Mouse (Mus musculus) thymus, postnatal 36 days (tissue): ENCODE measurements around the gene Gm5580.
"Not testable (repeated sequence)": the region's sequence is repeated elsewhere in the genome, so short reads cannot be mapped to it uniquely, and the experiment has no call there.

ENCODE experiments used
- DNase-seq, 2 experiments: peaks; one replicate each; pipeline ENCODE4 v3.0.0; 2022; ENCODE audit warnings: mixed read lengths in 2 of 2

Gm5580 gene

DNA sequence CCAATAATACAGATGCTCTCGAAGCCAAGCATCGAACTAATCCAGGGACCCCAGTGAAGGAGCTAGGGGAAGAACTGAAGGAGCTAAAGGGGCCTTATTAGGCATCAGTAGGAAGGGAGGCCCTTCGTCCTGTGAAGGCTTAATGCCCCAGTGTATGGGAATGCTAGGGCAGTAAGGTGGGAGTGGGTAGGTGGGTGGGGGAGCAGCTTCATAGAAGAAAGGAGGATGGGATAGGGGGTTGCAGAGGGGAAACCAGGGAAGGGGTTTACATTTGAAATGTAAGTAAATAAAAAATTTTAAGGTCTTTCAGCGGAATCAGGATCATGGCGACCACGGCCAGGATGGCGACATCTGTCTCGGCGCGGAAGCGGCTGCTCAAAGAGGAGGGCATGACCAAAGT, at the start of gene Gm5580:
Gene Gm5580, plus strand, starts transcription at position 301 of the 400 bp plus-strand sequence.
- DNase-seq, result not testable (repeated sequence)

DNA sequence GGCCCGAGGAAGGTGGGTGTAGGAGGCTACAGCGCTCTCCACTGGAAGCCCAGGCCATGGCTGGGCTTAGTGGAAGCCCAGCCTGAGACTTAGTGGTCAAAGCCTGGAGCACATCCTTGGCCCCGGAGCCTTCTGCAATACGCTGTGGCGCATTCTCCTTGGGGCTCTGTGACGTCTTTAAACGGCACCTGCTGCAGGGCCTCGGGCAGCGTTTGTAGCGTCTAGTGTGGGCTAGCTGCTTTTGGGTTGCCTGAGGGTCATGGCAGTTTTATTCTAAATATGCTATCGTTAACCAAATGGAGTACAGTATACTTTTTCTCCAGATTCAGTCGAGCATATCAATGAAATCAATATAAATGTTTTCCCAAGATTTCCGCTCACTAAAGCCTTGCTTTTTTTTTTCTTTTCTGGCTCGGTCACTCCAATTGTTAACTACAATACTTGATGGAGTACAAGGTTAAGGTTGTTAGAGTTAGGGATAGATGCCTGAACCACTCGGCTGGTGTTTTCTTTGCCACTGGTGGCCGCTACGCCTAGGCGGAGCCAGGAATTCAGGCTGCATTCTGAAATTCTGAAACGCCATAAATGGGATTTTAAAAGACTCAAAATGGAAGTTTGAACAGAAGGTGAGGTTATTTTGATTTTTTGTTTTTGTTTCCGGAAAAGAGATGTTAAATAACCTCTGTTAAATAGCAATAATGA, 44.5 kb upstream of the Gm5580 start, which contains the start of gene Olfr212:
Gene Olfr212, plus strand, starts transcription at position 215 of the 702 bp plus-strand sequence.
- DNase-seq, result not testable (repeated sequence)

DNA sequence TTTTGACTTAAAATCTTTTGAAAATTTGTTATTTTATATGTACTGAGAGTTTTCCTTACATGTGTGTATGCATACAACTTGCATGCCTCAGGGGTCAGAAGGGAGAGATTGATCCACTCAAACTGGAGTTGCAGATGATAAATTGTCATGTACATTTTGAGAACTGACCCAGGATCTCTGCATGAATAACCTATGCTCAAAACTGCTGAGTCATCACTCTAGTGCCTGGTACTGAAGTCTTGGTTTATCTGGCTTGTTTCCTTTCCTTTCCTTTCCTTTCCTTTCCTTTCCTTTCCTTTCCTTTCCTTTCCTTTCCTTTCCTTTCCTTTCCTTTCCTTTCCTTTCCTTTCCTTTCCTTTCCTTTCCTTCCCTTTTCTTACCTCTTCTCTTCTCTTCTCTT, 36.1 kb upstream of the Gm5580 start:
- no peak for DNase-seq

DNA sequence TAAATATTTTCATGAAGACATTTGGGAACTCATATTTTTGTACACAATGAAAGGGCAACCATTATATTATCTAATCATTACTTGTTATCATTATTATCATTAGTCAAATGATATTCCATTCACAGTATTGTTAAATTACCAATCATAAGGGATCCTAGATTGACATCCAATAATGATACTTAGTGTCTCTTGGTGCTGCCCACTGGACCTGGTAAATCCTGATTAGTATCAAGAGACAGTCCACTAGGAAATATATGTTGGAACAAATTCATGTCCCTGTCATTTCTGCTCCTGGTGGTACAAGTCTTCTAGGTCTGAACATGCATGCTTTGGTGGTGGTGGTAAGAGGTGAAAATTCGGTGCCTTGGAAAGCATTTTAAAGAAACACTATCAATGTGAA, 12.8 kb upstream of the Gm5580 start, which contains the start of gene Olfr213:
Gene Olfr213, plus strand, starts transcription at position 301 of the 400 bp plus-strand sequence.
- DNase-seq, result no peak

DNA sequence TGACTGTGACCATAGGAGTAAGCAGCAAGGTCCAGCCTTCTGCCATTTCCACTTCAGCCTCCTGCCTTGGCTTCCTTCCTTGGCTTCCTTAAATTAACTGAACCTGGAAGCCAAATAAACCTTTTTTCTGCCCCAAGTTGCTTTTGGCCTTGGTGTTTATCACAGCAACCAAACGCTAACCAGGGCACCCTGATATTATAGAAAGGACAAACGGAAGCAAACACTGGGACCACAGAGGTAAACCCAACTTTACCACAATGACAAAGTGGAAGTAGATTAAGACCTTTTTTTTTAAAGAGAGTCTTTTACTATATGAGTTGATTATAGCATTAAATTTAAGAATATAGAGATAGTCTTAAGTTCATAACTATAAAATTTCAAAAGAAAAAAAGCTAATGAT, 8.4 kb upstream of the Gm5580 start:
- DNase-seq, result no peak

DNA sequence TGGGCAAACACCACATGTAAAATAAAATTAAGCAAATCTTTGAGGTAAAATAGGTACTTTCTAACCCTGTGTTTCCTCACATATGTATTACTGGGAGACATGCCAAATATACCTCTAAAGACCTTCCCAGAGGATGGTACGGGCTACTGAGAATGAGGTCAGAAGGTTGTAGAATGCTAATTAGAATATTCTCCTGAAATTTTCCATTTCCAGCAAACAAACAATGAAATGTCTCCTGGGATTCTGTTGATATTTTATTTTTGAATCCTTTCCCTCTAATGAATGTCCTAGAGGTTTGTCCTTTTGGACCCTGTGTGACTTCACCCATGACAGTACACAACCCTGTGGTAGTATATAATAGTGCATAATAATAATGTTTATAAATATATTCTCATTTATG, 3.0 kb downstream of the Gm5580 start, which contains the start of gene Olfr214:
Gene Olfr214, plus strand, starts transcription at position 301 of the 400 bp plus-strand sequence.
- DNase-seq, result no peak

DNA sequence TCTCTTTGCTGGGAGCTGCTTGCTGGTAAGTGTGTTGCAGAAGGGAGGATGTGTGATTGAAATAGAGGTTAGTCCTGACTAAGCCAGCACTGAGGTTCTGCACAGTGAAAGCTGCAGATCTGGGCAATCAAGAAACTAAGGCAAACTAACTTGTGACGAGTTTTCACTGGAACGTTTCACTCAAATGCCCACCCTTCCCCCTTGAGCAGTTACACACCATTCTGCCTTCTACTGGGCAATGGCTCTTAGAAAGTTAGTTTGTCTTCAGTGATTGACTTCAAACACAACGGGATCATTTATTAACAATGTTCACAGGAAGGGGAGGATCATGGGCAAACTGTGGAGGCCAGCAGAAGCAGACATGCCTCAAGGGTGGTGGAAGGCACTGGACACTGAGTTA, 4.0 kb downstream of the Gm5580 start:
- DNase-seq, result no peak

DNA sequence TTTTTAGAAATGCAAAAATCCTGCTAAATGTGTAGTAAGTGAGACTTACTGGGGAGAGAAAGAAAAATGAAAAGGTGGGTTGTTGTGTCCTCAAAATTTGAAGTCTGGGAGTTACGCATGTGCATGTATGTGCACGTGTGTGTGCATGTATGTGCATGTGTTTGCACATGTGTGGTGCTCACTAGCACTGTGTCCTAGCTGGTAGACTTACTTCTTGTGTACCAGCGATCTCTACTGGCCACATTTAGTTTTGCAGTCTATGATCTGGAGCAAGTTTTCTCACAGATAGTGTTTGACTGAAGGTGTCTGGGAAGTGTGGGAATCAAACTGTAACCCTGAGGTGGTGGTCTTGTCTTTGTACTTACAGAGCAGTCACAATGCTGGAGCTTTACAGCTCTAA, 18.9 kb downstream of the Gm5580 start:
- DNase-seq, result peak in 1 of 2 experiments; percentile 5

DNA sequence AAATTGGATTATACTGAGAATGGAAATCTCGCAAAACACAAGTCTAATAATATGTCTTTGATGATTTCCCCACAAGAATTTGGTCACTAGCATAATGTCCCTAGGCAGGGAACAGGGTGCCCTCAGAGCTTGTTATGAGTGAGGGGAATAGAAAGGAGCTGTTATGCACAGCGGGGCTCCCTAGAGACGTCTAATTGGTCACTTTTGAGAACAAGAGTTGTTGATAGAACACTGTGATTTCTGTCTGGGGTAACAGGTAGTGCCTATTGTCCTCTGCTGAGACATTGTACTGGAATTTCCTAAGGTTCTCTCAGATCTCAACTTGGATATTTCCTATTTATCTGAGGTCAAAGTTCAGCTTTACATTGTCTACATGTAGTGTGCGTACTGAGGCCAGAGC, 33.2 kb downstream of the Gm5580 start, which contains the start of gene Olfr215:
Gene Olfr215, minus strand, starts transcription at position 101 of the 400 bp plus-strand sequence.
- DNase-seq, result no peak

DNA sequence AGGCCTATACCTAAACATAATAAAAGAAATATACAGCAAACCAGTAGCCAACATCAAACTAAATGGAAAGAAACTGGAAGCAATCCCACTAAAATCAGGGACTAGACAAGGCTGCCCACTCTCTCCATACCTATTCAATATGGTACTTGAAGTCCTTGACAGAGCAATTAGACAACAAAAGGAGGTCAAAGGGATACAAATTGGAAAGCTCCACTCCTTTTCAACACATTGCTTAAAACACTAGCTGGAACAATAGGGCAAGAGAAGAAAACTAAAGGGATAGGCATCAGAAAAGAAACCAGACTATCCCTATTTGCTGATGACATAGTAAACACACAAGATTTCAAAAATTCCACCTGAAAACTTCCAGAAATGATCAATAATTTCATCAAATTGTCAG, 50.0 kb downstream of the Gm5580 start:
- not testable (repeated sequence) for DNase-seq
